Mouse (Mus musculus): ENCODE data around the gene Nxn. TPM values are rescaled to one million over a fixed set of nuclear protein-coding genes. Genes with fewer than 3 reads are reported as not detected.

Nxn gene
- total RNA-seq, 2 experiments from 2014 or later, result 8.7 to 15.1 TPM

- ATAC-seq (ENCODE audit: poor library complexity, severe bottlenecking), result no peak
These were observed 89.9 kb downstream of the Nxn start for GRCm38 (mm10) chr11:76309072-76309471.

GRCm38 (mm10) chr11:76306769-76307168 is 92.2 kb downstream of the Nxn start:
- ATAC-seq (ENCODE audit: poor library complexity, severe bottlenecking), result peak; percentile 76

- no peak for ATAC-seq (ENCODE audit: poor library complexity, severe bottlenecking)
These were observed 93.4 kb downstream of the Nxn start for GRCm38 (mm10) chr11:76305571-76305970.

- no peak for ATAC-seq (ENCODE audit: poor library complexity, severe bottlenecking)
These were observed 95.6 kb downstream of the Nxn start for GRCm38 (mm10) chr11:76303368-76303767.

GRCm38 (mm10) chr11:76300862-76301261 is 98.1 kb downstream of the Nxn start:
- ATAC-seq (ENCODE audit: poor library complexity, severe bottlenecking), result no peak

GRCm38 (mm10) chr11:76298457-76299000 is 100.4 kb downstream of the Nxn start:
- ATAC-seq (ENCODE audit: poor library complexity, severe bottlenecking), result no peak

- ATAC-seq (ENCODE audit: poor library complexity, severe bottlenecking), result no peak
These were observed 101.7 kb downstream of the Nxn start for GRCm38 (mm10) chr11:76297252-76297651.

- no peak for ATAC-seq (ENCODE audit: poor library complexity, severe bottlenecking)
These were observed 104.1 kb downstream of the Nxn start for GRCm38 (mm10) chr11:76294836-76295235.

- no peak for ATAC-seq (ENCODE audit: poor library complexity, severe bottlenecking)
These were observed 104.9 kb downstream of the Nxn start for GRCm38 (mm10) chr11:76294078-76294477.

GRCm38 (mm10) chr11:76292831-76293230 is 106.1 kb downstream of the Nxn start:
- ATAC-seq (ENCODE audit: poor library complexity, severe bottlenecking), result no peak

- no peak for ATAC-seq (ENCODE audit: poor library complexity, severe bottlenecking)
These were observed 106.5 kb downstream of the Nxn start for GRCm38 (mm10) chr11:76292398-76292797.

- no peak for ATAC-seq (ENCODE audit: poor library complexity, severe bottlenecking)
These were observed 107.0 kb downstream of the Nxn start for GRCm38 (mm10) chr11:76291960-76292359.

GRCm38 (mm10) chr11:76290367-76290766 is 108.6 kb downstream of the Nxn start:
- ATAC-seq (ENCODE audit: poor library complexity, severe bottlenecking), result no peak

GRCm38 (mm10) chr11:76288645-76289044 is 110.3 kb downstream of the Nxn start:
- peak; percentile 79 for ATAC-seq (ENCODE audit: poor library complexity, severe bottlenecking)

- ATAC-seq (ENCODE audit: poor library complexity, severe bottlenecking), result no peak
These were observed 111.6 kb downstream of the Nxn start for GRCm38 (mm10) chr11:76287301-76287700.

- ATAC-seq (ENCODE audit: poor library complexity, severe bottlenecking), result no peak
These were observed 112.3 kb downstream of the Nxn start for GRCm38 (mm10) chr11:76286534-76287126.

GRCm38 (mm10) chr11:76285431-76286075 is 113.4 kb downstream of the Nxn start:
- no peak for ATAC-seq (ENCODE audit: poor library complexity, severe bottlenecking)

GRCm38 (mm10) chr11:76283841-76284240 is 115.1 kb downstream of the Nxn start:
- ATAC-seq (ENCODE audit: poor library complexity, severe bottlenecking), result no peak

- ATAC-seq (ENCODE audit: poor library complexity, severe bottlenecking), result no peak
These were observed 119.0 kb downstream of the Nxn start for GRCm38 (mm10) chr11:76279971-76280370.

- ATAC-seq (ENCODE audit: poor library complexity, severe bottlenecking), result no peak
These were observed 119.7 kb downstream of the Nxn start for GRCm38 (mm10) chr11:76278960-76279852.

- no peak for ATAC-seq (ENCODE audit: poor library complexity, severe bottlenecking)
These were observed 126.5 kb downstream of the Nxn start for GRCm38 (mm10) chr11:76272440-76272839.

Measured in megakaryocyte, adult 5-6 weeks (primary cell).